Mouse (Mus musculus): ENCODE results near the gene Stoml2. TPM values are rescaled to one million over a fixed set of nuclear protein-coding genes. Genes with fewer than 3 reads are reported as not detected.
A peak's percentile ranks its signal among the peaks of the same experiment; 100 is the strongest.
"Not testable (repeated sequence)": the region's sequence is repeated elsewhere in the genome, so short reads cannot be mapped to it uniquely, and the experiment has no call there.

Stoml2 gene
- polyA plus RNA-seq, 1 experiment from 2014 or later = 321 TPM

GRCm38 (mm10) chr4:43019641-43020465 is 11.7 kb downstream of the Stoml2 start:
- Histone ChIP-seq H3K9ac (no peak overlapping the region), H3K36me3 (peaks cover 53% of the 10 kb centered on the region), H3K9me3 (no peaks in the 10 kb centered on the region), H3K4me2 (no peak overlapping the region), H3K4me1 (peaks cover 6% of the 10 kb centered on the region), H3K27me3 (no peaks in the 10 kb centered on the region), H3K27ac (no peak overlapping the region), H3K4me3 (no peak overlapping the region)
- WGBS = 87% methylated on average over 23 of the region's 23 CpGs
- ATAC-seq (ENCODE audit: borderline replicate concordance, extremely low read depth, low FRiP score, low TSS enrichment) = no peak

- Histone ChIP-seq H3K4me2 (no peak overlapping the region), H3K27ac (no peak overlapping the region), H3K9me3 (no peaks in the 10 kb centered on the region), H3K4me3 (no peak overlapping the region), H3K4me1 (no peaks in the 10 kb centered on the region), H3K36me3 (peaks cover 53% of the 10 kb centered on the region), H3K27me3 (no peaks in the 10 kb centered on the region), H3K9ac (no peak overlapping the region)
- 90% methylated on average over 10 of the region's 10 CpGs for WGBS
- ATAC-seq (ENCODE audit: borderline replicate concordance, extremely low read depth, low FRiP score, low TSS enrichment) = no peak
Observed at GRCm38 (mm10) chr4:43019176-43019575, 12.3 kb downstream of the Stoml2 start.

- H3K4me1 ChIP-seq = no peaks in the 10 kb centered on the region
- H3K27me3 ChIP-seq = no peaks in the 10 kb centered on the region
- ATAC-seq (ENCODE audit: borderline replicate concordance, extremely low read depth, low FRiP score, low TSS enrichment) = no peak
- no peak overlapping the region for H3K9ac ChIP-seq
- H3K27ac ChIP-seq = no peak overlapping the region
- 89% methylated on average over 4 of the region's 4 CpGs for WGBS
- H3K36me3 ChIP-seq = peaks cover 53% of the 10 kb centered on the region
- H3K4me3 ChIP-seq = no peak overlapping the region
- no peak overlapping the region for H3K4me2 ChIP-seq
- no peaks in the 10 kb centered on the region for H3K9me3 ChIP-seq
Observed at GRCm38 (mm10) chr4:43018156-43018555, 13.4 kb downstream of the Stoml2 start.

- H3K4me2 ChIP-seq = no peak overlapping the region
- H3K36me3 ChIP-seq = 0 out of 2 replicates have a peak, but pooled peaks cover 4% of the 10 kb centered on the region
- no peaks in the 10 kb centered on the region for H3K27me3 ChIP-seq
- WGBS = 97% methylated on average over 1 of the region's 1 CpGs
- no peak overlapping the region for H3K27ac ChIP-seq
- no peak for ATAC-seq (ENCODE audit: borderline replicate concordance, extremely low read depth, low FRiP score, low TSS enrichment)
- H3K4me1 ChIP-seq = peaks cover 15% of the 10 kb centered on the region
- no peak overlapping the region for H3K9ac ChIP-seq
- H3K9me3 ChIP-seq = no peaks in the 10 kb centered on the region
- H3K4me3 ChIP-seq = no peak overlapping the region
Observed at GRCm38 (mm10) chr4:43012091-43012490, 19.4 kb downstream of the Stoml2 start.

GRCm38 (mm10) chr4:43010161-43011038 is 21.1 kb downstream of the Stoml2 start, which contains the start of gene Fancg:
Gene Fancg, minus strand, starts transcription at chr4:43010506.
- H3K36me3 ChIP-seq = 0 out of 2 replicates have a peak, but pooled peaks cover 4% of the 10 kb centered on the region

GRCm38 (mm10) chr4:43005765-43006164 is 25.7 kb downstream of the Stoml2 start:
- no peak overlapping the region for H3K27ac ChIP-seq
- H3K4me3 ChIP-seq = no peak overlapping the region
- no peaks in the 10 kb centered on the region for H3K27me3 ChIP-seq
- no peak overlapping the region for H3K9ac ChIP-seq
- no peaks in the 10 kb centered on the region for H3K9me3 ChIP-seq
- H3K4me2 ChIP-seq = no peak overlapping the region
- ATAC-seq (ENCODE audit: borderline replicate concordance, extremely low read depth, low FRiP score, low TSS enrichment) = no peak
- H3K4me1 ChIP-seq = peaks cover 12% of the 10 kb centered on the region
- 48% methylated on average over 2 of the region's 2 CpGs for WGBS
- H3K36me3 ChIP-seq = peaks cover 4% of the 10 kb centered on the region; the same call in 1 of the 2 replicates

More at GRCm38 (mm10) chr4:43010161-43011038, 21.1 kb downstream of the Stoml2 start, which contains the start of gene Fancg:
- Histone ChIP-seq H3K27me3 (no peaks in the 10 kb centered on the region), H3K4me1 (peaks cover 15% of the 10 kb centered on the region), H3K4me2 (peak within 1 kb of the TSS; percentile 79), H3K9ac (peak within 1 kb of the TSS; percentile 67), H3K9me3 (no peaks in the 10 kb centered on the region), H3K4me3 (peak within 1 kb of the TSS; percentile 83), H3K27ac (peak within 1 kb of the TSS; percentile 51)
- peak; percentile 91 for ATAC-seq (ENCODE audit: borderline replicate concordance, extremely low read depth, low FRiP score, low TSS enrichment)
- WGBS = 1% methylated on average over 37 of the region's 37 CpGs

GRCm38 (mm10) chr4:43004951-43005350 is 26.6 kb downstream of the Stoml2 start:
- peaks cover 10% of the 10 kb centered on the region; the same call in 1 of the 2 replicates for H3K4me1 ChIP-seq
- H3K27ac ChIP-seq = no peak overlapping the region
- H3K4me2 ChIP-seq = no peak overlapping the region
- no peak overlapping the region for H3K9ac ChIP-seq
- ATAC-seq (ENCODE audit: borderline replicate concordance, extremely low read depth, low FRiP score, low TSS enrichment) = no peak
- H3K27me3 ChIP-seq = no peaks in the 10 kb centered on the region
- WGBS = 85% methylated on average over 3 of the region's 3 CpGs
- no peak overlapping the region for H3K4me3 ChIP-seq
- H3K36me3 ChIP-seq = peaks cover 4% of the 10 kb centered on the region; the same call in 1 of the 2 replicates
- H3K9me3 ChIP-seq = no peaks in the 10 kb centered on the region

- Histone ChIP-seq H3K36me3 (peaks cover 4% of the 10 kb centered on the region; the same call in 1 of the 2 replicates), H3K27ac (no peak overlapping the region), H3K9ac (no peak overlapping the region), H3K4me3 (no peak overlapping the region), H3K4me2 (no peak overlapping the region), H3K27me3 (no peaks in the 10 kb centered on the region), H3K9me3 (no peaks in the 10 kb centered on the region), H3K4me1 (peaks cover 13% of the 10 kb centered on the region)
- 72% methylated on average over 12 of the region's 12 CpGs for WGBS
- no peak for ATAC-seq (ENCODE audit: borderline replicate concordance, extremely low read depth, low FRiP score, low TSS enrichment)
Observed at GRCm38 (mm10) chr4:43002756-43003439, 28.6 kb downstream of the Stoml2 start.

- peaks cover 17% of the 10 kb centered on the region for H3K4me1 ChIP-seq
- no peaks in the 10 kb centered on the region for H3K9me3 ChIP-seq
- no peaks in the 10 kb centered on the region; the same call in 1 of the 2 replicates for H3K36me3 ChIP-seq
- WGBS = 85% methylated on average over 2 of the region's 2 CpGs
- H3K27ac ChIP-seq = peak overlapping the region; percentile 89; the same call in 1 of the 2 replicates
- H3K27me3 ChIP-seq = no peaks in the 10 kb centered on the region
- no peak overlapping the region for H3K9ac ChIP-seq
- H3K4me3 ChIP-seq = no peak overlapping the region
- no peak for ATAC-seq (ENCODE audit: borderline replicate concordance, extremely low read depth, low FRiP score, low TSS enrichment)
- no peak overlapping the region for H3K4me2 ChIP-seq
Observed at GRCm38 (mm10) chr4:43001272-43001671, 30.2 kb downstream of the Stoml2 start.

GRCm38 (mm10) chr4:43000141-43000986 is 31.1 kb downstream of the Stoml2 start, which contains the start of gene Vcp:
Gene Vcp, minus strand, starts transcription at chr4:43000507.
- WGBS = under 1% methylated on average over 55 of the region's 56 CpGs
- H3K4me3 ChIP-seq = peak within 1 kb of the TSS; percentile 96
- H3K4me1 ChIP-seq = peaks cover 17% of the 10 kb centered on the region
- not testable (repeated sequence) for H3K36me3 ChIP-seq, H3K27me3 ChIP-seq, H3K9me3 ChIP-seq
- H3K9ac ChIP-seq = peak within 1 kb of the TSS; percentile 99
- peak within 1 kb of the TSS; percentile 100 for H3K27ac ChIP-seq
- peak within 1 kb of the TSS; percentile 77 for H3K4me2 ChIP-seq
- ATAC-seq (ENCODE audit: borderline replicate concordance, extremely low read depth, low FRiP score, low TSS enrichment) = peak; percentile 99
